Mouse (Mus musculus): Measurements from ENCODE around the gene Tacc3. TPM values are rescaled to one million over a fixed set of nuclear protein-coding genes. Genes with fewer than 3 reads are reported as not detected.

The Tacc3 gene
- polyA plus RNA-seq, 1 experiment from 2014 or later, result 171 TPM

GRCm38 (mm10) chr5:33716467-33716866 lies 58.5 kb downstream of the Tacc3 start:
- WGBS (ENCODE audit: insufficient replicate concordance), result 74% methylated on average over 6 of the region's 6 CpGs

GRCm38 (mm10) chr5:33718460-33718859 lies 60.5 kb downstream of the Tacc3 start:
- no peaks in the 10 kb centered on the region for H3K36me3 ChIP-seq (ENCODE audit: control insufficient read depth, insufficient read depth, low read length)
- peaks cover 12% of the 10 kb centered on the region for H3K27me3 ChIP-seq (ENCODE audit: control insufficient read depth, insufficient read depth, low read length)
- WGBS (ENCODE audit: insufficient replicate concordance), result 40% methylated on average over 5 of the region's 5 CpGs
- no peak overlapping the region for H3K9ac ChIP-seq (ENCODE audit: low read depth, low read length)
- H3K9me3 ChIP-seq (replicated peaks; ENCODE audit: control insufficient read depth, low read length), result no peaks in the 10 kb centered on the region
- no peak for ATAC-seq (replicated peaks; ENCODE audit: insufficient number of reproducible peaks, low FRiP score, low TSS enrichment)
- H3K4me3 ChIP-seq (ENCODE audit: low read depth, low read length), result no peak overlapping the region
- H3K4me2 ChIP-seq, result no peak overlapping the region
- H3K27ac ChIP-seq (ENCODE audit: low read depth, low read length), result no peak overlapping the region
- peaks cover 31% of the 10 kb centered on the region for H3K4me1 ChIP-seq (ENCODE audit: control insufficient read depth, insufficient read depth, low read length)

More at GRCm38 (mm10) chr5:33716467-33716866, 58.5 kb downstream of the Tacc3 start:
- H3K27me3 ChIP-seq (ENCODE audit: control insufficient read depth, insufficient read depth, low read length), result 0 out of 2 replicates have a peak, but pooled peaks cover 2% of the 10 kb centered on the region
- no peaks in the 10 kb centered on the region for H3K9me3 ChIP-seq (replicated peaks; ENCODE audit: control insufficient read depth, low read length)
- no peak overlapping the region for H3K9ac ChIP-seq (ENCODE audit: low read depth, low read length)
- H3K4me3 ChIP-seq (ENCODE audit: low read depth, low read length), result no peak overlapping the region
- H3K4me2 ChIP-seq, result no peak overlapping the region
- no peak overlapping the region for H3K27ac ChIP-seq (ENCODE audit: low read depth, low read length)
- H3K4me1 ChIP-seq (ENCODE audit: control insufficient read depth, insufficient read depth, low read length), result peaks cover 18% of the 10 kb centered on the region
- H3K36me3 ChIP-seq (ENCODE audit: control insufficient read depth, insufficient read depth, low read length), result no peaks in the 10 kb centered on the region
- ATAC-seq (replicated peaks; ENCODE audit: insufficient number of reproducible peaks, low FRiP score, low TSS enrichment), result no peak

- H3K4me3 ChIP-seq (ENCODE audit: low read depth, low read length), result peak overlapping the region; percentile 66
- peak overlapping the region; percentile 76; the same call in 1 of the 2 replicates for H3K9ac ChIP-seq (ENCODE audit: low read depth, low read length)
- peaks cover 24% of the 10 kb centered on the region for H3K27me3 ChIP-seq (ENCODE audit: control insufficient read depth, insufficient read depth, low read length)
- no peaks in the 10 kb centered on the region for H3K36me3 ChIP-seq (ENCODE audit: control insufficient read depth, insufficient read depth, low read length)
- H3K4me2 ChIP-seq, result peak overlapping the region; percentile 98
- peaks cover 26% of the 10 kb centered on the region for H3K4me1 ChIP-seq (ENCODE audit: control insufficient read depth, insufficient read depth, low read length)
- WGBS (ENCODE audit: insufficient replicate concordance), result 8% methylated on average over 8 of the region's 8 CpGs
- no peak overlapping the region for H3K27ac ChIP-seq (ENCODE audit: low read depth, low read length)
- ATAC-seq (replicated peaks; ENCODE audit: insufficient number of reproducible peaks, low FRiP score, low TSS enrichment), result no peak
- no peaks in the 10 kb centered on the region for H3K9me3 ChIP-seq (replicated peaks; ENCODE audit: control insufficient read depth, low read length)
These were observed 63.0 kb downstream of the Tacc3 start for GRCm38 (mm10) chr5:33720852-33721490.

- Histone ChIP-seq H3K27ac (ENCODE audit: low read depth, low read length) (0 out of 2 replicates have a peak within 1 kb of the TSS, but pooled peaks have one; percentile 29), H3K9me3 (replicated peaks; ENCODE audit: control insufficient read depth, low read length) (no peaks in the 10 kb centered on the region), H3K36me3 (ENCODE audit: control insufficient read depth, insufficient read depth, low read length) (no peaks in the 10 kb centered on the region), H3K4me3 (ENCODE audit: low read depth, low read length) (peak within 1 kb of the TSS; percentile 66), H3K9ac (ENCODE audit: low read depth, low read length) (peak within 1 kb of the TSS; percentile 76), H3K4me2 (peak within 1 kb of the TSS; percentile 98), H3K27me3 (ENCODE audit: control insufficient read depth, insufficient read depth, low read length) (peaks cover 24% of the 10 kb centered on the region), H3K4me1 (ENCODE audit: control insufficient read depth, insufficient read depth, low read length) (peaks cover 26% of the 10 kb centered on the region)
- WGBS (ENCODE audit: insufficient replicate concordance), result 1% methylated on average over 65 of the region's 73 CpGs
- ATAC-seq (replicated peaks; ENCODE audit: insufficient number of reproducible peaks, low FRiP score, low TSS enrichment), result peak; percentile 67
These were observed 63.8 kb downstream of the Tacc3 start, which contains the start of gene Fgfr3 for GRCm38 (mm10) chr5:33721541-33722265. TSS of gene Fgfr3 (plus strand) at chr5:33721674.

GRCm38 (mm10) chr5:33722266-33723018 lies 64.5 kb downstream of the Tacc3 start:
- Histone ChIP-seq H3K4me3 (ENCODE audit: low read depth, low read length) (peak overlapping the region; percentile 66), H3K4me1 (ENCODE audit: control insufficient read depth, insufficient read depth, low read length) (peaks cover 26% of the 10 kb centered on the region), H3K27ac (ENCODE audit: low read depth, low read length) (0 out of 2 replicates have a peak overlapping the region, but pooled peaks have one; percentile 29), H3K27me3 (ENCODE audit: control insufficient read depth, insufficient read depth, low read length) (peaks cover 24% of the 10 kb centered on the region), H3K9ac (ENCODE audit: low read depth, low read length) (peak overlapping the region; percentile 76), H3K4me2 (peak overlapping the region; percentile 98), H3K9me3 (replicated peaks; ENCODE audit: control insufficient read depth, low read length) (no peaks in the 10 kb centered on the region), H3K36me3 (ENCODE audit: control insufficient read depth, insufficient read depth, low read length) (no peaks in the 10 kb centered on the region)
- no peak for ATAC-seq (replicated peaks; ENCODE audit: insufficient number of reproducible peaks, low FRiP score, low TSS enrichment)
- 1% methylated on average over 52 of the region's 53 CpGs for WGBS (ENCODE audit: insufficient replicate concordance)

GRCm38 (mm10) chr5:33723019-33723640 lies 65.2 kb downstream of the Tacc3 start:
- Histone ChIP-seq H3K9ac (ENCODE audit: low read depth, low read length) (peak overlapping the region; percentile 76), H3K4me1 (ENCODE audit: control insufficient read depth, insufficient read depth, low read length) (peaks cover 26% of the 10 kb centered on the region), H3K36me3 (ENCODE audit: control insufficient read depth, insufficient read depth, low read length) (no peaks in the 10 kb centered on the region), H3K9me3 (replicated peaks; ENCODE audit: control insufficient read depth, low read length) (no peaks in the 10 kb centered on the region), H3K27ac (ENCODE audit: low read depth, low read length) (no peak overlapping the region), H3K27me3 (ENCODE audit: control insufficient read depth, insufficient read depth, low read length) (peaks cover 24% of the 10 kb centered on the region), H3K4me2 (peak overlapping the region; percentile 98), H3K4me3 (ENCODE audit: low read depth, low read length) (peak overlapping the region; percentile 66)
- ATAC-seq (replicated peaks; ENCODE audit: insufficient number of reproducible peaks, low FRiP score, low TSS enrichment), result no peak
- under 1% methylated on average over 61 of the region's 61 CpGs for WGBS (ENCODE audit: insufficient replicate concordance)

GRCm38 (mm10) chr5:33723641-33724465 lies 65.9 kb downstream of the Tacc3 start:
- H3K27ac ChIP-seq (ENCODE audit: low read depth, low read length), result no peak overlapping the region

More at GRCm38 (mm10) chr5:33723641-33724465, 65.9 kb downstream of the Tacc3 start:
- H3K36me3 ChIP-seq (ENCODE audit: control insufficient read depth, insufficient read depth, low read length), result no peaks in the 10 kb centered on the region
- H3K9ac ChIP-seq (ENCODE audit: low read depth, low read length), result peak overlapping the region; percentile 76
- WGBS (ENCODE audit: insufficient replicate concordance), result 9% methylated on average over 36 of the region's 36 CpGs
- peaks cover 26% of the 10 kb centered on the region for H3K4me1 ChIP-seq (ENCODE audit: control insufficient read depth, insufficient read depth, low read length)
- H3K4me2 ChIP-seq, result peak overlapping the region; percentile 98
- ATAC-seq (replicated peaks; ENCODE audit: insufficient number of reproducible peaks, low FRiP score, low TSS enrichment), result no peak
- H3K4me3 ChIP-seq (ENCODE audit: low read depth, low read length), result peak overlapping the region; percentile 66
- no peaks in the 10 kb centered on the region for H3K9me3 ChIP-seq (replicated peaks; ENCODE audit: control insufficient read depth, low read length)
- peaks cover 24% of the 10 kb centered on the region for H3K27me3 ChIP-seq (ENCODE audit: control insufficient read depth, insufficient read depth, low read length)

All from heart, embryonic 11.5 days (tissue).